Mouse (Mus musculus) frontal cortex, postnatal 10 days (tissue): ENCODE data around the gene Eif4ebp2.

Source experiments
- DNase-seq, 2 experiments: peaks; one replicate each; pipeline ENCODE4 v3.0.0; 2022; ENCODE audit warnings: low spot score in 2 of 2, mixed read lengths in 1 of 2

Gene Eif4ebp2

DNA sequence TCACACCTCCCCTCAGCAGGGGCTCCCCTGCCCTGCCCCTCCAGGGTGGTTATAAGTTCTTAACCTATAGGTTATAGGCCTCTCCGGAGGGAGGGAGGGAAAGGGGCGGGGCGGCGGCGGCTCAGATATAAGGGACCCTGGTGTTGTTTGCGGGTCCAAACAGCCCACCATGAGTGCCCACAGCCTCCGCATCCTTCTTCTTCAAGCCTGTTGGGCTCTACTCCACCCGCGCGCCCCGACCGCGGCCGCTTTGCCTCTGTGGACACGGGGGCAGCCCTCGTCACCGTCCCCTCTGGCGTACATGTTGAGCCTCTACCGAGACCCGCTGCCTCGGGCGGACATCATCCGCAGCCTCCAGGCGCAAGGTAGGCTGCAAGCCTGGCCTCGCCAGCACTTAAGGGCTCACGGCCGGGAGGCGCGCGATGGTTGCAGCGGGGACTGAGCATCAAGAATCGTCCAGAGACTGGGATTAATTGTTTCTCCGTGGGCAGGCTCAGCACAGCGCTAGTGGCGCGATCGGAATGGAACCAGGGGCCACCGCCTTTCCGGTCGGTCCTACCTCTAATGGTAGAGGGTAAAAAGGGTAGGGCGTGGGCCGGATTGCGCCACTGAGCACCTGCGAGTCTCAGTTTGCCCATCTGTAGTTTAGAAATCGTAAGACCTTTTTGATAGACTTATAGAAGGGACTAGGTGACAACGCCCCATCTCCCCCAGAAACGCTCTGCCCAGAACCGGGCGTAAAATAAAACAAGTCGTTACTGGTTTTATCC, 34.1 kb downstream of the Eif4ebp2 start:
- DNase-seq = no peak

DNA sequence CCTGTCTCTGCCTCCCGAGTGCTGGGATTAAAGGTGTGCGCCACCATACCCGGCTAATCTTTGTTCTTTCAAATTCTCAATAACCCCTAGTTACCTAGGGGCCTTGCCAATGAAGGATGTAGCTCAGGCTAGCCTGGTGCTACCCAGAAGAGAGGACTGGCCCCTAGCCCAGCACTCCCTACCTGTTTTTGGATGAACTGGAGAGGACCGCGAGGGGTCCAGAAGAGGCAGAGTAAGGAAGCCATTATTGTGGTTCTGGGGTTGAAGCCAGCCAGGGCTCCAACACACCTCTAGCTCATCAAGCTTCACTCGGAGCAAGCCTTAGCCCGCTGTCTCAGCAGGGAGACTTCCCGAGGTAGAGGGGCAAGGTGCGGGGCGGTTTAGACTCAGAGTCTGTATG, 34.8 kb downstream of the Eif4ebp2 start, which contains the start of gene Nodal:
Gene Nodal, plus strand, starts transcription at position 301 of the 400 bp plus-strand sequence.
- DNase-seq = no peak

DNA sequence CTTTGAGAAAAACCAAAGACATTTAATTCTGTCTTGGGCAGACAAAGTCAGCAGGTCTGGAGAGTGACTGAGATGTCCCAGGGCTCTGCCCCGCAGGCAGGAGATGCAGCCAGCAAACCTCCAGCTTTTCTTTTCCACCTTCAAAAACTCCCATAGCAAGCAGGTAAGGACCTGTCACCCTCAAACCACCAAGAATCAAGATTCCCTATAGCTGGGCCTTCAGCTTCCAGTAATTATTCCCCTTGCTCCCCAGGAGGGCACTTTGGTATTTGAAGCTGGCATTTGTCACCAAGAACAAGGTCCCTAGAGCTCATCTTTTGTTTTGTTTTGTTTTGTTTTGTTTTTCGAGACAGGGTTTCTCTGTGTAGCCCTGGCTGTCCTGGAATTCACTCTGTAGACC, 35.4 kb downstream of the Eif4ebp2 start:
- no peak for DNase-seq

DNA sequence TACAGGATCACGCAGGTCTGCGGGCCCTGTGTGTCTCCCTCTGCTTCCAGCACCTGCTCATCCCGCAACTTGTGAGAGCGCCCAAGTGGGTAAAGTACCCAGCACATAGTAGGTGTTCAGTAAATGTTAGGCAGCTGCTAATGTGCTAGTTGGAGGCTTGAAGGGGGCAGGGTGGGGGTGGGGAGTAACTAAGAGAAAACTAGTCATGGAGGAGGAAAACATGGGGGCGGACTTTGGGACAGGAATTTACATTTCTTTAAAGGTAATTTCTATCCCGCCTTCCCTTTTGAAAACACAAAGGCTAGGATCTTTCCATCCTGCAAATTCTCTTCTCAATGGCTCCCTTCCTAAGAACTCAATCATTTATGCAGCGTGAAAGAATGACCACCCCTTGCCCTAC, 35.9 kb downstream of the Eif4ebp2 start:
- DNase-seq = no peak

DNA sequence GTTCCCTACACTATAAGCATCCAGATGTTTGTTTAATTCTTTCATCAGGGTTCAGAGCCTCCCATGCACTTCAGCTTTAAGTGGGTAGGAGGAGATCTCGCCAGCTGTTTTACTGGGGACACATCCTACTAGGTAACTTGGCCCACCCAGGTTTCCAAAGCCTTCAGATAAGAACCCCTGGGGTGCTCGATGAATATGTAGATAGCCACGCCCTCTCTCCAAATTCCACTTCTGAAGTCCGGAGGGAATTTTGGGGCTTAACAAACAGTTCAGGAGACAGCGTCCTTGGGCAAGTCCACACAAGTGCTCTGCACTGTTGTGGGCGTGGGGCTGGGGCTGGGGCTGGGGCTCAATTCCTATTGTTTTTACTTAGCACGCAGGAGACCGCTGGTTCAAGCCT, 36.6 kb downstream of the Eif4ebp2 start:
- no peak for DNase-seq

DNA sequence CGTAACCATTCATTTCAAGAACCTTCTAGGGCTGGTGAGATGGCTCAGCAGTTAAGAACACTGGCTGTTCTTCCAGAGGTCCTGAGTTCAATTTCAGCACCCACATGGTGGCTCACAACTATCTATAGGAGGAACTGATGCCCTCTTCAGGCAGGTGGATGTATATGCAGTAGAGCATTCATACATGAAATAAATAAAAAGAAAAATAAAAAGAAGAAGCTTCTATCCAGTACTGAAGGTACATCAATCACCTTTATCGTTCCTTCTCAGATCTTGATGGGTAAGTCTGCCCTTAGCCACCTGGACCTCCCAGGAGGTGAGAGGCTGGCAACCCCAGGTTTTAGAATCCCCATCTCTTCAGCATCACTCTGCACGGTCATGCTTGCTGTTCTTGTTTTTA, 37.2 kb downstream of the Eif4ebp2 start:
- no peak for DNase-seq

DNA sequence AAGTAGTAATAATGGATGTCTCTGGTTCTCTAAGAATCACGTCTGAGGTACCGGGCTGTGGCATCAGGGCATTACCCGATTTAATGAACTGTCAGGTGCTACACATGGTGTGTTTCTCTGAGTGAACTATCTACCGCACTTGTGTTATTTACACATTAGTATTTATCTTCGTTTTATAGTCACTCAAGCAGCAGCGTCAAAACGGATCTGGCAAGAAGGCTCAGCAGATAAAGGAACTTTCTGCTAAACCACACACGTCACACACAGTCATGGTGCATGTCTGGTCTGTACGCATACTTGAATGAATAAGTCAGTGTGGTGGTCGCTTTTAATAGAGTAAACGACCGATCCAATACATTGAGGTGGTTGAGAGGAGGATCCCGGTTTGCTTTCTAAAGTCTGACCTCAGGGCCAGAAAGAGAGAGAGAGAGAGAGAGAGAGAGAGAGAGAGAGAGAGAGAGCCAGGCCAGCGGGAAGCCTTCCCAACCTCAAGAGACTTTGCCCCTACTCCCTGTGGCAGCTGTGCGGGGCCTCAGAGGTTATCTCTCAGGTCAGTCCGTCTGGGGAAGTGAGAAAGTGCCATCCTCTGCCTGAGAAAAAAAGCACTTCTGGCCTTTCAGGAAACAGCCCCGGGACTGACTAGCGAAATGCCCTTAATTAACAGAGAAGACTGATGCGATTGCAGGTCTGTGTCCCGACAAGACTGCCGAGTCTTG, 39.4 kb downstream of the Eif4ebp2 start:
- no peak for DNase-seq

DNA sequence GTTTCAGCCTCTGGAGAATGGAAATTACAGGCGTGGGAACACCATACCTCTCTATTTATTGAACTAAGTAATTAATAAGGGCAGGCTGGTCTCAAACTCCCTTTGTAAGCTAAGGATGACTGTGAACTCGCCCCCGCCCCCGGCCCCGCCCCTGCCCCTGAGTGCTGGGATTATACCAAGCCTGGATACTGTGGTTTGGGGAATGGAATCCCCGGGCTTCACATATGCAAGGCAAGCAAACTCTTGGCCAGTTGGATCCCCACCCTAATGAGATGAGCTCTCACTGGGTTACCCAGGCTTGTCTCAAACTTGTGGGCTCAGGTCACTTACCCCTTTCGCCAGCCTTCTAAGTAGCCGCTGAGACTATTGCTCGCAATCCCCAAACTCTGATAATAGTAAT, 42.3 kb downstream of the Eif4ebp2 start:
- DNase-seq = no peak

DNA sequence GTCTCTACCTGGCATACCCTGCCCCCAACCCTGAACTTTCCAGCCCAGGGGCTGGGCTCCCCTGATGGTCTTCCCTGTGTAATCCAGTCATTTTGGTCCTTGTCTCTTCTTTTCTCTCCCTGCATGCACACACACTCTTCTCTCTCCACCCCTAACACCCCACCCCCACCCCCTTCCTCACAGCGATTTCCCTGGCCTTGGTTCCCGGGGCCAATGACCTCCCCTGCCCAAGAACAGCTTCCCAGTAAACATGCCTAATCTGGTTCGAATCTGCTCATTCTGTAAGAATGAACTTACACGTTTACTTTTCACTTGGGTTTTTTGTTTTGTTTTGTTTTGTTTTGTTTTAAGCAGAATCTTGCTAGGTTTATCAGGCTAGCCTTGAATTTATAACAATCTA, 42.7 kb downstream of the Eif4ebp2 start:
- no peak for DNase-seq

DNA sequence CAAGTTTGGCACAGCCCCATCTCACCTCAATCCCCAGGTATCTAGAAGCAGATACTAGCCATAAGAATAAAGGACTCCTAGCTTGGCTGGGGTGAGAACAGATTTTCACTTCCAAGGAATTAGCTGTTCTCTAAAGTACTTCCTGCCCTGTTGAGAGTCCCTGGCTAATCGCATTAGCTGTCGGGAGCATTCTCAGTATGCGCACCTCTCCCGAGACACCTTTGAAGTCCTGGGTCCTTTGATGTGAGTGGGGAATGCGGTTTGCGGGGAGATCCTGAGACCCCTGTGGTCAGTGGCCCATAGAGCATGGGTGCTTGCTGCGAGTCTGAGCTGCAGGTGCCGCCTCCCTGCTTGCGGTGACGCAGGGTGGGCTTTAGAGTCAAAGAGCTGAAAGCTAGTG, 46.5 kb downstream of the Eif4ebp2 start:
- DNase-seq = no peak

DNA sequence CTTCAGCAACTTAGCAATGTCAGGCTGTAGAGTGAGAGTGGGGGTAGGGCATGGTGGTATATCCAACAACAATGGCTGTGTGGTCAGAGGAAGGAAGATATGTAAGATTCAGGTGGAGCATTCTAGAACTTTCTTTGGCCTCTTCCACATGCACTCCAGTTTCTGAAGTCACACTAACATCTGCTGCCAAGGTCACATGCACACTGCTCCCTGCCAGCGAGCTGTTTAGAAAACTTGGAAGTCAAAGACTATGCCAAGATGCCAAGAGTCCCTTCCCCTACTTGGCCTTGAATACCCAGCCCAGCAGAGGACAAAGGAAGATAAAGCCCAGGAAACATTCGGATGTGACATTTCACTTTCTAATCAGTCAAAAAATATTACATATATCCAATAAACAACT, 49.5 kb downstream of the Eif4ebp2 start:
- DNase-seq = no peak

DNA sequence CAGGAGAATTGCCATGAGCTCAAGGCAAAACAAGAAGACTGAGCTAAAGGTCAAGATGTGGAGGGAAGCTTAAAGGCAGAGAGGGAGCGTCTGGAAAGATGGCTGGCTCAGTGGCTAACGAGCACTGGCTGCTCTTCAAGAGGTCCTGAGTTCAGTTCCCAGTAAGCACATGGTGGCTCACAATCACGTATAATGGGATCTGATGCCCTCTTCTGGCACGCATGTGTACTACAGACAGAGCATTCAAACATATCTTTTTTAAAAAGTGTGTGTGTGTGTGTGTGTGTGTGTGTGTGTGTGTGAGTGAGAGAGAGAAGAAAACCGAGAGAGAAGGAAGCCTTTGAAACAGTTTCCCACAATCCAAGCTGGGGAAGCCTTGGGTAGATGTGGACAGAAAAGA, 50.0 kb downstream of the Eif4ebp2 start:
- DNase-seq = no peak

DNA sequence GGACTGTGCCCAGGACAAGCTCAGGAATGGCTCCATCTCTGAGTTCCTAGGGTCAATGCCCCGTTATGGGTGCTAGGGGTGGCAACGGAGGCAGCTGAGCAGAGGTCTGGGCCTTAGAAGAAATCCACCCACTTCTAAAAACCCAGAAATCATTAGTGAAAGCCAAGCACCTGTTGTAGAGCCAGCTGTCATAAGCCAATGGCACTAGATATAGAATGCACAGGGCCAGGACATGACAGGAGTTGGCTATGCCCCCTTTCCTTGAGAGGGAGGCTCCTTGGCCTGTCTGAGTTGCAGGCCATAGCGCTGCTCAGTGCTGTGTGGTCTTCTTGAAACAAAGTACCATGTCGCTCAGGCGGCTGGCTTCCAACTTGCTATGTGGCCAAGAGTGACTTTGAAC, 52.1 kb downstream of the Eif4ebp2 start:
- no peak for DNase-seq

DNA sequence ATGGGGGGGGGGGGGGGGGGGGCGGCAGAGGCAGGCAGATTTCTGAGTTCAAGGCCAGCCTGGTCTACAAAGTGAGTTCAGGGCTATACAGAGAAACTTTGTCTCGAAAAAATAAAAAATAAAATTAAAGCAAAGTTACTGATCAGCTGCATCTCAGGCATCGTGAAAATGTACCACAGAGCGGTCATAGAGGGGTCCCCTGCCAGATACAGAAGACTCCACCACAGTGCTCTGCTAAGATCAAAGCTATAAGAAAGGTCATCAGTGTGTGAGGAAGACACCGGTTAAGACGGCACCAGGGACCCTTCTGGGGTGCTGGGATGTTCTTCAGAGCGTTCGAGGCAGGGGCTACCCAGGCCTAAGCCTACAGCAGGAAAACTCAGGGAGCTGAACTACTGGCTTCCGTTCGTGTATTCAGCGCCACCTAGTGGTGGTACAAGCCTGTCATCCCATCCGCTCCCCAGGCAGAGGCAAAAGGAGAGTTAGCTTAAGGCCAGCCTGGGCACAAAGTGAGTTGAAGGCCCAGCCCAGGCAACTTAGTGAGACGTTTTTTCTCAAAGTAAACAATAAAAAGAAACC, 53.2 kb downstream of the Eif4ebp2 start:
- DNase-seq = peak in 1 of 2 experiments; percentile 62

DNA sequence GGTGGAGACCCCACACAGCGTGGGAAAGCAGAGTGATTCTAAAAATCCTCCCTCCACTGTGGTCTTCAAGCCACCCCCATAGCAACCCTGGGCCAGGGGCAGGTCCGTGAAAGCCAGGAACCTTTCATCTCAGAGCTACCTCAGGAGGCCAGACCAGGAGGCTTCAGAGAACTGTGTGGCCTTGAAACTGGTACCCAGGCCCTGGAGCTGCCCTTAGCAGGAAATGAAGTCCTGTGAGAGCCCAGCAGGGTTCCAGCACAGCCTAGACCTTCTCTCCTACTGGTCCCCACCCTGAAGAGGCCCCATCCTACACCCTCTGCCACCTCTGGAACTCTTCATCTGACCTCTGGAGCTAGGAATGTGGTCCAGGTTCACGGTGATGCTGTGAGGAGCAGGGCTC, 54.3 kb downstream of the Eif4ebp2 start:
- no peak for DNase-seq

DNA sequence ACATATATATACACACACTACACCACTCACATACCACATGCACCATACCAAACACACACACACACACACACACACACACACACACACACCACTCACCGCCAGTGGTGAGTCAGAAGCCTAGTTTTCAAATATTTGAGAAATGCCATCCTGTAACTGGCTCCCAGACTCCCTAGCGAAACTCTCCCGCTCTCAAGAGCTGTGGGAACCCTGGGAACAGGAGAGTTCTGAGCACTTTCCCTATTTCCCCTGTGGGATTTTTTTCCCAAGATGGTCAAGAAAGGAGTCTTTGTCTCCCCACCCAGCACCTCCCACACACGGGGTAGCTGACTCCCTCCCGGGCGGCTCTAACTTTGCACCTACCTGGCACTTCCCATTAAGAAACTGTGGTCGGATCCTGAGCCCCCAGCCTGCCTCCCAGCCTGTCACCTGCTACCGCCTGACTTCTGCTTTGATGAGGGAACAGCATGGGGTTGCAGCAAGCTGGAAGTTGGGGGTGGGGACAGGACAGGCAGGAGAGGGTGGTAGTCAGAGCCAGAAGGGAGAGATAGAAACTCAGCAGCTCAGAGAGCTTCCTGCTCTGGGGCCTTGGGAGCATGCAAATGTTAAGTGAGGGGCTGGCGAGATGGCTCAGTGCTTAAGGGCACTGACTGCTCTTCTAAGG, 57.9 kb downstream of the Eif4ebp2 start:
- DNase-seq = no peak

DNA sequence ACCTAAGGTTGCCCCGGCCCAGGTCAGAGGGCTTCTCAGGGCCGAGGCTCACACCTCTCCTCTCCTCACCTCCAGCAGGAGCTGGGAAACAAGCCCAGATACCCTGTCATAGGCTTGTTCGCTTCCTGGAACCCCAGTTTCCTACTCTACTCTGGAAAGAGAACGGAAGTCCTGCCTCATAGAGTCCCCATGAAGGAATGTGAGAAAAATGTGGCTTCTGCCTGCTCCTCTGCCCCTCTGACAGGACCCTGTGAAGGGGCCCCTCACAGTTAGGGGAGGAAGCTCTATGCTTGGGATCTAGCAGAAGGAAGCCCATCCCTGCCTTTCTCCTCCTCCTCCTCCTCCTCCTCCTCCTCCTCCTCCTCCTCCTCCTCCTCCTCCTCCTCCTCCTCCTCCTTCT, 59.9 kb downstream of the Eif4ebp2 start:
- no peak for DNase-seq

DNA sequence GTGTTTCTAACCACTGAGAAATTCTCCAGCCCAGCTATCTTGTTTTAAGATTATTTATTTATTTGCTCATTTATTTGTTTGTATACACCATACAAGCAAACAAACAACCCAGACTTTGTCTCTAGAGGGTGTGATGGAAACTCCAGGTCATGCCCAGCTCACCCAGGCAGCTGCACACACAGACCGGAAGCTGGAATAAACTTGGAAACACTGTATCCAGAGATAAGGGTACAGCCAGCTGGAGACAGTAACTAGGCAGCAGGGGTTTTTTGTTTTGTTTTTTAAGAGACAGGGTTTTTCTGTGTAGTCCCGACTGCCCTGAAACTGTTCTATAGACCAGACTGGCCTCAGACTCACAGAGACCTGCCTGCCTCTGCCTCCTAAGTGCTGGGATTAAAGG, 62.3 kb downstream of the Eif4ebp2 start:
- DNase-seq = no peak

DNA sequence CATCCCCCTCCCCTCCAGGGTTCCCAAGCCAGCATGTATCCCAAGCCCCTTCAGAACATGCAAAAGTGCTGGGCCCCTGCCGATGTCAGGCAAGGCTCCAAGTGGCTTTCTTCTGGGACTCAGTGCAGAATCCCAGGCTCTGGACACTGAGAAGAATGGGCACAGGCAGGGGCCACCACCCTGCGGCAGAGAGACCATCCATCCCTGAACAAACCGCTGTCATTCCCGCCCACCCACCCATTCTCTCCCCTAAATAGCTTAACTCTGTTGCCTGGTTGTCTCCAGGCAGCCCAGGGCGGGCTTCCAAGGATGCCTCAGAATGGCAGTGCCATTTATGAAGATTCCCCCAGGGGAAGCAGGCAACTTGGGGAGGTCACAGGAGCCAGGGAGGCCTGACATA, 63.4 kb downstream of the Eif4ebp2 start:
- DNase-seq = no peak

DNA sequence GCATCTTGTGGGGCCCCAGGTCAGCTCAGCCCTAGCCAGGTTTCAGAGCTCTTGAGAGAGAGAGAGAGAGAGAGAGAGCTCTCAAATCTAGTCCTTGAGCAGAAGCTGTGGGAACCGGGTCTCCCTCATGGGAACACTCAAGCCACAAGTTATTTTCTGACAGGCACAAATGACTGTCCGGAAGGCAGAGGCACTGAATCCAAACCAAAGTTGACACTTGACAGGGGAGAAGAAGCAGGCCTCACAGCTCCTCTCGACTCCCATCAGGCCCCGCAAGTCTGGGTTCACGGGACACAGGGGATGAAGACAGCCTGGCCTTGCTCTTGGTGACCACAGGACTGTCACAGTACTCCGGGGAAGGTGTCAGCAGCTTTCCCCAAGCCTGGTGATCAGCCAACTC, 66.2 kb downstream of the Eif4ebp2 start:
- DNase-seq = no peak

DNA sequence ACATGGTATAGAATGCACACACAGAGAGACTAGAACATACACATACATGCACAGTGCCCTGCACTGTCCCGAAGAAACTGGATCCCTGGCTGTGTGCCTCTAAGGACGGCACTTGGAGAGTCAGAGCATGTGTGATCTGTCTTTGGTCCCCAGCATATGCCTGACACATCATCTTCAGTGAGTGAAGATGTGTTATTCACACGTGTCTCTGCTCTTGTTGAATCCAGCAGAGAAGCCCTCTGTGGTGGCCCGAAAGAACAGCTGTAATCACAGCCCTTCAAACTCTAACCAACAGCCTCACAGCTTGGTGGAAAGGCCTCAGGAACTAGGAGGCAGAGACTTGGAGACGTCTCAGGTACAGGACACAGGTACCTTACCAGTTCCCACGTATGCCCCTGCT, 67.3 kb downstream of the Eif4ebp2 start:
- no peak for DNase-seq

DNA sequence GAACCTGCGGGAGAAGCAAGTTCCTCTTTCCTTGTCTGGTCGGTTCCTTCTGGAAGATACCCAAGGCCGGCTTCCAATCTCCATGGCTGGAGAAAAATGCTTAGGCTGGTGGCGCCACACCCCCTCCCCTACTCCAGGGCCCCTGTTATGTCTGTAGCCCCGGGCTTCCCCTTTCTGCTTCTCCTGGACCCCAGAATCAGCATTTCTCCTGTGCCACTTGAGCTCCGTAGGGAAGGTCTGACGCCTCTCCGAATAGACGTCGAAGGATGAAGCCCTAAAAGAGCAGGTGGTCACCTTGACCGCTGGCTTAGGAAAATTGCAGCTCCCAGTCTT, 68.8 kb downstream of the Eif4ebp2 start:
- DNase-seq = no peak
